Comparison of ENCODE assay signal across 8 mouse cellular contexts in the genomic region with DNA sequence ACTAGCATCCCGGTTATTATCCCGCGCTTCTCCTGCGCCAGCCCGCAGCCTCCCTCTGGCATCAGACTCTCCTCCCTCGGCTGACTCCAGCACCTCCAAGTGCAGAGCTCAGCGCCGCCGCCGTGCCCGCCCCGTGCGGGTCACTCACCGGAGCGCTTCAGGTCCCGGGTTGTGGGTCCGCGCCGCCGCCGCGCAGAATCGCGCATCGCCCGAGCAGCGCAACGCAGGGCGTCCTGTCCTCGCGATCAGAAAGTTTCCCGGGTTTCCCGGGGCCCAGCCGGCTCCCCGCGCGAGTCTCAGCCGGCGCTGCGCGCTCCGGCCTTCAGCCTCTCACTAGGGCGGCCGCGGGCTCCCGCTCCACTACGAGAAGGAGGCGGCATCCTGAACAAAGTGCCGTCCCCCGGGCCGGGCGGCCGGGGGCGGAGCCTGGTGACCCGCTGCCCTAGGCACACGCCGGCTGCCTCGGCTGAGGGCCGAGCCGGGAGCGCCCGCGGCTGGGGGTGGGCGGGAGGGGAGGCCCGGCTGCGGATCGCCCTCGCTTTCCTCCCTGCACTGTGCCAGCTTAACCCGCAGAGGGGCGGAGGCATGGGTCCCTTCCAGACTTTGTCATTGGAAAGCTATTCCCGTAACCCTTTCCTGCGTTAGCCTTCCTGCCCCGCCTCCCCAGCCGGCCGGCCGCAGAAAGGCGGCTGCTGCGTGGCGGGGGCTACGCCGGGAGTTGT. TPM values are rescaled to one million over a fixed set of nuclear protein-coding genes. Genes with fewer than 3 reads are reported as not detected.
DNase-seq lines count a peak whose midpoint lies in the region; ATAC-seq and TF ChIP-seq lines count a peak whose summit lies in the region.

No protein-coding gene starts in this region.

- peak overlapping the region; percentile 99 for H3K4me2 ChIP-seq in forebrain, embryonic 13.5 days
- H3K4me2 ChIP-seq in limb, embryonic 11.5 days (ENCODE audit: low read depth, severe bottlenecking): peak overlapping the region; percentile 90

- TF ChIP-seq CTCF in bone marrow, adult 2 months (IDR thresholded peaks at IDR 0.05; ENCODE audit: control insufficient read depth, insufficient read depth, low read length): no peak

- peak; percentile 13; the same call in 1 of the 2 replicates for TF ChIP-seq POLR2A in bone marrow, adult 2 months (IDR thresholded peaks at IDR 0.05; ENCODE audit: borderline replicate concordance, control insufficient read depth, low read depth, low read length)

- H3K4me1 ChIP-seq in bone marrow, adult 2 months (ENCODE audit: control insufficient read depth, insufficient read depth, low read length): no peaks in the 10 kb centered on the region
- peaks cover 22% of the 10 kb centered on the region for H3K4me1 ChIP-seq in forebrain, embryonic 13.5 days
- H3K4me1 ChIP-seq in limb, embryonic 11.5 days (ENCODE audit: control insufficient read depth, insufficient read depth, low read length): peaks cover 15% of the 10 kb centered on the region; the same call in 1 of the 2 replicates
- peaks cover 56% of the 10 kb centered on the region for H3K4me1 ChIP-seq in midbrain, embryonic 10.5 days

- under 1% methylated on average over 78 of the region's 81 CpGs for WGBS in bone marrow, adult 2 months
- under 1% methylated on average over 66 of the region's 81 CpGs for WGBS in forebrain, embryonic 13.5 days
- WGBS in limb, embryonic 11.5 days: under 1% methylated on average over 63 of the region's 81 CpGs
- WGBS in midbrain, embryonic 10.5 days: under 1% methylated on average over 81 of the region's 81 CpGs

- intact Hi-C loops in heart, postnatal 36 days (cut with DNase I): loop anchor here (1.0 kb wide), 1 partner anchor 10 kb away; no protein-coding TSS in a partner anchor

- peak overlapping the region; percentile 83 for H3K9ac ChIP-seq in forebrain, embryonic 13.5 days
- peak overlapping the region; percentile 86 for H3K9ac ChIP-seq in limb, embryonic 11.5 days (ENCODE audit: low read length)

- peak; percentile 55 for ATAC-seq in frontal cortex, adult (ENCODE audit: low TSS enrichment)
- peak; percentile 86 for ATAC-seq in forebrain, embryonic 13.5 days
- peak; percentile 89 for ATAC-seq in limb, embryonic 11.5 days (ENCODE audit: insufficient number of reproducible peaks, low FRiP score, low TSS enrichment, low read depth)

- no peaks in the 10 kb centered on the region for H3K9me3 ChIP-seq in forebrain, embryonic 13.5 days (replicated peaks)
- H3K9me3 ChIP-seq in limb, embryonic 11.5 days (ENCODE audit: control insufficient read depth, low read length): no peaks in the 10 kb centered on the region
- no peaks in the 10 kb centered on the region for H3K9me3 ChIP-seq in midbrain, embryonic 10.5 days (replicated peaks)

- H3K4me3 ChIP-seq in bone marrow, adult 2 months (replicated peaks; ENCODE audit: control insufficient read depth, low read depth, low read length): peak overlapping the region; percentile 53
- H3K4me3 ChIP-seq in forebrain, embryonic 13.5 days: peak overlapping the region; percentile 66
- H3K4me3 ChIP-seq in limb, embryonic 11.5 days (ENCODE audit: low read depth, low read length): peak overlapping the region; percentile 70
- peak overlapping the region; percentile 77 for H3K4me3 ChIP-seq in midbrain, embryonic 10.5 days

- peak overlapping the region; percentile 63 for H3K27ac ChIP-seq in bone marrow, adult 2 months (ENCODE audit: control insufficient read depth, insufficient read depth, low read depth, low read length, poor library complexity)
- H3K27ac ChIP-seq in forebrain, embryonic 13.5 days: peak overlapping the region; percentile 61
- H3K27ac ChIP-seq in limb, embryonic 11.5 days (replicated peaks; ENCODE audit: low read depth, low read length): peak overlapping the region; percentile 62; the same call in 1 of the 2 replicates
- H3K27ac ChIP-seq in midbrain, embryonic 10.5 days (replicated peaks): peak overlapping the region; percentile 89

- H3K27me3 ChIP-seq in forebrain, embryonic 13.5 days: peaks cover 34% of the 10 kb centered on the region
- H3K27me3 ChIP-seq in limb, embryonic 11.5 days (ENCODE audit: control insufficient read depth, insufficient read depth, low read length): peaks cover 2% of the 10 kb centered on the region; the same call in 1 of the 2 replicates
- H3K27me3 ChIP-seq in midbrain, embryonic 10.5 days (ENCODE audit: low read depth, poor library complexity, severe bottlenecking): peaks cover 79% of the 10 kb centered on the region

- no peaks in the 10 kb centered on the region for H3K36me3 ChIP-seq in forebrain, embryonic 13.5 days (ENCODE audit: poor library complexity, severe bottlenecking)
- no peaks in the 10 kb centered on the region for H3K36me3 ChIP-seq in limb, embryonic 11.5 days (ENCODE audit: control insufficient read depth, insufficient read depth, low read length)
- H3K36me3 ChIP-seq in midbrain, embryonic 10.5 days: no peaks in the 10 kb centered on the region

- DNase-seq in frontal cortex, postnatal 25 days (ENCODE audit: low spot score in 2 of 2): no peak
- peak; percentile 84 to 89 for DNase-seq in heart, postnatal 36 days
- peak; percentile 85 for DNase-seq in limb, embryonic 11.5 days (ENCODE audit: low spot score)
- DNase-seq in midbrain, embryonic 10.5 days (ENCODE audit: low spot score): peak; percentile 88
- peak; percentile 38 to 55 for DNase-seq in spleen, postnatal 36 days (ENCODE audit: low spot score in 2 of 2)

RNA-seq across cellular contexts. Expression of a gene that starts 31.9 kb away (rescaled TPM):
- polyA plus RNA-seq in bone marrow, adult 2 months (2011; ENCODE audit: insufficient read depth, insufficient read length, low replicate concordance, missing spikeins): 61.5 and 109 TPM in 2 replicates
- 19.8 and 21.7 TPM in 2 replicates for polyA plus RNA-seq in forebrain, embryonic 13.5 days (2015; fragmentation: Nextera tagmentation; extraction: Ambion mirVana)
- 10 to 100 TPM; 46.5 to 52.8 TPM for total RNA-seq in heart, postnatal 36 days (2021)
- 50.5 and 51.2 TPM in 2 replicates for polyA plus RNA-seq in limb, embryonic 11.5 days (2014; fragmentation: Nextera tagmentation; extraction: Ambion mirVana)
- 41.9 and 44.9 TPM in 2 replicates for polyA plus RNA-seq in midbrain, embryonic 10.5 days (2016; fragmentation: Nextera tagmentation; extraction: Ambion mirVana)

Comparison
In these comparisons a context has a peak if more than half of its experiments do, and no peak if none do; other contexts are left out.
1. DNase-seq: peak in heart, postnatal 36 days (2 of 2), limb, embryonic 11.5 days (single experiment), midbrain, embryonic 10.5 days (single experiment) and spleen, postnatal 36 days (2 of 2); none in frontal cortex, postnatal 25 days (0 of 2).
2. Peak in every context shown above with its lines, with median percentiles within 50 percentile points of each other: ATAC-seq, H3K27ac ChIP-seq and H3K4me3 ChIP-seq.